Mouse (Mus musculus) monocyte, adult 5-6 weeks (primary cell): ENCODE data around the gene Arhgap32. TPM values are rescaled to one million over a fixed set of nuclear protein-coding genes. Genes with fewer than 3 reads are reported as not detected.

Source experiments
- ATAC-seq: fragments of 153-309, 156-312 bp; replicated peaks from 2 replicates; pipeline ENCODE4 v1.8.0; 2017; ENCODE audit warnings: mild to moderate bottlenecking; ENCODE audit not compliant: low TSS enrichment, insufficient number of reproducible peaks, severe bottlenecking, poor library complexity, low FRiP score
- total RNA-seq: library from RNA; stranded (forward); fragments of 200-1000, 200-491, 200-594 nt; gene quantifications from 3 replicates; pipeline ENCODE4 v1.2.3, GENCODE M21; 2017

Arhgap32 gene
- total RNA-seq, 1 experiment from 2014 or later: 3.7 TPM

GRCm38 (mm10) chr9:32168546-32169137 is 52.7 kb downstream of the Arhgap32 start:
- no peak for ATAC-seq

GRCm38 (mm10) chr9:32170713-32171112 is 54.8 kb downstream of the Arhgap32 start:
- no peak for ATAC-seq

GRCm38 (mm10) chr9:32176612-32177011 is 60.7 kb downstream of the Arhgap32 start:
- ATAC-seq: no peak

- ATAC-seq: no peak
These were observed 65.2 kb downstream of the Arhgap32 start for GRCm38 (mm10) chr9:32181170-32181569.

- no peak for ATAC-seq
These were observed 70.6 kb downstream of the Arhgap32 start for GRCm38 (mm10) chr9:32186489-32186888.

GRCm38 (mm10) chr9:32192295-32193073 is 76.5 kb downstream of the Arhgap32 start:
- ATAC-seq: no peak

GRCm38 (mm10) chr9:32204450-32204990 is 88.6 kb downstream of the Arhgap32 start:
- no peak for ATAC-seq

- ATAC-seq: no peak
These were observed 91.2 kb downstream of the Arhgap32 start for GRCm38 (mm10) chr9:32207133-32207532.

GRCm38 (mm10) chr9:32208071-32208470 is 92.1 kb downstream of the Arhgap32 start:
- no peak for ATAC-seq

- ATAC-seq: no peak
These were observed 101.1 kb downstream of the Arhgap32 start for GRCm38 (mm10) chr9:32216820-32217567.

GRCm38 (mm10) chr9:32219400-32219799 is 103.5 kb downstream of the Arhgap32 start:
- no peak for ATAC-seq

- ATAC-seq: no peak
These were observed 106.2 kb downstream of the Arhgap32 start for GRCm38 (mm10) chr9:32222184-32222583.

- ATAC-seq: no peak
These were observed 108.0 kb downstream of the Arhgap32 start for GRCm38 (mm10) chr9:32223739-32224529.

GRCm38 (mm10) chr9:32224937-32225336 is 109.0 kb downstream of the Arhgap32 start:
- no peak for ATAC-seq

- ATAC-seq: no peak
These were observed 109.6 kb downstream of the Arhgap32 start for GRCm38 (mm10) chr9:32225584-32225983.

GRCm38 (mm10) chr9:32227034-32227433 is 111.1 kb downstream of the Arhgap32 start:
- ATAC-seq: no peak

GRCm38 (mm10) chr9:32233593-32233992 is 117.7 kb downstream of the Arhgap32 start:
- no peak for ATAC-seq

- ATAC-seq: no peak
These were observed 119.0 kb downstream of the Arhgap32 start for GRCm38 (mm10) chr9:32234767-32235489.
